Mouse (Mus musculus) frontal cortex, postnatal 25 days (tissue): ENCODE measurements around the gene Vangl2.

Source experiments
- DNase-seq, 2 experiments: peaks; one replicate each; pipeline ENCODE4 v3.0.0; 2022; ENCODE audit warnings: low spot score in 2 of 2

Vangl2 gene

GRCm38 (mm10) chr1:171966054-171966790 is 62.0 kb downstream of the Vangl2 start:
- DNase-seq, result no peak

GRCm38 (mm10) chr1:171963613-171964012 is 64.6 kb downstream of the Vangl2 start:
- DNase-seq, result no peak

- no peak for DNase-seq
Measured at GRCm38 (mm10) chr1:171961704-171962103, 66.5 kb downstream of the Vangl2 start.

- no peak for DNase-seq
Measured at GRCm38 (mm10) chr1:171960726-171961125, 67.5 kb downstream of the Vangl2 start.

GRCm38 (mm10) chr1:171957411-171957810 is 70.8 kb downstream of the Vangl2 start:
- no peak for DNase-seq

- DNase-seq, result no peak
Measured at GRCm38 (mm10) chr1:171955071-171955470, 73.2 kb downstream of the Vangl2 start.
